Mouse (Mus musculus): ENCODE measurements around the gene Lzic. TPM values are rescaled to one million over a fixed set of nuclear protein-coding genes. Genes with fewer than 3 reads are reported as not detected.
A peak's percentile ranks its signal among the peaks of the same experiment; 100 is the strongest.
"Not testable (repeated sequence)": the region's sequence is repeated elsewhere in the genome, so short reads cannot be mapped to it uniquely, and the experiment has no call there.

Gene Lzic
- polyA plus RNA-seq, 1 experiment from 2014 or later, result 39.8 TPM

- not testable (repeated sequence) for ATAC-seq (ENCODE audit: insufficient read depth, low FRiP score, low read depth); H3K27me3 ChIP-seq (replicated peaks)
Measured at GRCm38 (mm10) chr4:149457163-149457562, 27.9 kb upstream of the Lzic start.

GRCm38 (mm10) chr4:149457831-149458430 is 27.1 kb upstream of the Lzic start:
- Histone ChIP-seq H3K4me3 (replicated peaks) (no peak overlapping the region), H3K4me1 (no peaks in the 10 kb centered on the region)

More at GRCm38 (mm10) chr4:149457163-149457562, 27.9 kb upstream of the Lzic start:
- not testable (repeated sequence) for H3K4me1 ChIP-seq; H3K9ac ChIP-seq; H3K4me2 ChIP-seq; H3K27ac ChIP-seq; H3K9me3 ChIP-seq; H3K4me3 ChIP-seq (replicated peaks); H3K36me3 ChIP-seq
- WGBS, result 85% methylated on average over 27 of the region's 27 CpGs

GRCm38 (mm10) chr4:149458526-149458925 is 26.5 kb upstream of the Lzic start:
- Histone ChIP-seq H3K27ac (no peak overlapping the region), H3K9me3 (no peaks in the 10 kb centered on the region), H3K4me2 (no peak overlapping the region), H3K4me3 (replicated peaks) (no peak overlapping the region), H3K9ac (no peak overlapping the region), H3K27me3 (replicated peaks) (no peaks in the 10 kb centered on the region), H3K4me1 (no peaks in the 10 kb centered on the region), H3K36me3 (no peaks in the 10 kb centered on the region)
- WGBS, result 60% methylated on average over 5 of the region's 5 CpGs
- ATAC-seq (ENCODE audit: insufficient read depth, low FRiP score, low read depth), result no peak

More at GRCm38 (mm10) chr4:149457831-149458430, 27.1 kb upstream of the Lzic start:
- no peaks in the 10 kb centered on the region for H3K27me3 ChIP-seq (replicated peaks)
- H3K9me3 ChIP-seq, result no peaks in the 10 kb centered on the region
- H3K36me3 ChIP-seq, result no peaks in the 10 kb centered on the region
- no peak overlapping the region for H3K9ac ChIP-seq
- no peak for ATAC-seq (ENCODE audit: insufficient read depth, low FRiP score, low read depth)
- WGBS, result 69% methylated on average over 6 of the region's 6 CpGs
- no peak overlapping the region for H3K4me2 ChIP-seq
- no peak overlapping the region for H3K27ac ChIP-seq

- no peak overlapping the region for H3K4me2 ChIP-seq
- H3K9ac ChIP-seq, result no peak overlapping the region
- H3K4me1 ChIP-seq, result no peaks in the 10 kb centered on the region
- no peaks in the 10 kb centered on the region for H3K27me3 ChIP-seq (replicated peaks)
- 71% methylated on average over 1 of the region's 1 CpGs for WGBS
- H3K9me3 ChIP-seq, result no peaks in the 10 kb centered on the region
- H3K4me3 ChIP-seq (replicated peaks), result no peak overlapping the region
- H3K27ac ChIP-seq, result no peak overlapping the region
- no peaks in the 10 kb centered on the region for H3K36me3 ChIP-seq
- ATAC-seq (ENCODE audit: insufficient read depth, low FRiP score, low read depth), result no peak
Measured at GRCm38 (mm10) chr4:149459425-149459824, 25.6 kb upstream of the Lzic start.

GRCm38 (mm10) chr4:149460475-149460874 is 24.6 kb upstream of the Lzic start:
- not testable (repeated sequence) for H3K36me3 ChIP-seq; H3K9me3 ChIP-seq; ATAC-seq (ENCODE audit: insufficient read depth, low FRiP score, low read depth); H3K9ac ChIP-seq; H3K4me2 ChIP-seq; H3K27ac ChIP-seq; H3K4me1 ChIP-seq; H3K4me3 ChIP-seq (replicated peaks); H3K27me3 ChIP-seq (replicated peaks)
- 88% methylated on average over 2 of the region's 2 CpGs for WGBS

- H3K4me2 ChIP-seq, result no peak overlapping the region
- H3K9me3 ChIP-seq, result no peaks in the 10 kb centered on the region
- no peak for ATAC-seq (ENCODE audit: insufficient read depth, low FRiP score, low read depth)
- H3K27ac ChIP-seq, result no peak overlapping the region
- H3K4me1 ChIP-seq, result no peaks in the 10 kb centered on the region
- H3K27me3 ChIP-seq (replicated peaks), result no peaks in the 10 kb centered on the region
- H3K4me3 ChIP-seq (replicated peaks), result no peak overlapping the region
- no peaks in the 10 kb centered on the region for H3K36me3 ChIP-seq
- 61% methylated on average over 5 of the region's 7 CpGs for WGBS
- H3K9ac ChIP-seq, result no peak overlapping the region
Measured at GRCm38 (mm10) chr4:149461579-149462304, 23.3 kb upstream of the Lzic start.

GRCm38 (mm10) chr4:149462305-149462971 is 22.6 kb upstream of the Lzic start:
- WGBS, result 64% methylated on average over 6 of the region's 6 CpGs

GRCm38 (mm10) chr4:149463435-149463950 is 21.5 kb upstream of the Lzic start:
- WGBS, result 67% methylated on average over 6 of the region's 6 CpGs
- no peak overlapping the region for H3K4me3 ChIP-seq (replicated peaks)

More at GRCm38 (mm10) chr4:149462305-149462971, 22.6 kb upstream of the Lzic start:
- ATAC-seq (ENCODE audit: insufficient read depth, low FRiP score, low read depth), result no peak
- Histone ChIP-seq H3K27ac (no peak overlapping the region), H3K4me3 (replicated peaks) (no peak overlapping the region), H3K9me3 (no peaks in the 10 kb centered on the region), H3K4me1 (no peaks in the 10 kb centered on the region), H3K36me3 (no peaks in the 10 kb centered on the region), H3K4me2 (no peak overlapping the region), H3K27me3 (replicated peaks) (no peaks in the 10 kb centered on the region), H3K9ac (no peak overlapping the region)

GRCm38 (mm10) chr4:149469557-149469956 is 15.5 kb upstream of the Lzic start:
- H3K27me3 ChIP-seq (replicated peaks), result no peaks in the 10 kb centered on the region
- H3K4me1 ChIP-seq, result no peaks in the 10 kb centered on the region
- no peak overlapping the region for H3K4me3 ChIP-seq (replicated peaks)
- H3K36me3 ChIP-seq, result peaks cover 27% of the 10 kb centered on the region
- ATAC-seq (ENCODE audit: insufficient read depth, low FRiP score, low read depth), result no peak
- H3K4me2 ChIP-seq, result no peak overlapping the region
- no peaks in the 10 kb centered on the region for H3K9me3 ChIP-seq
- no peak overlapping the region for H3K9ac ChIP-seq
- H3K27ac ChIP-seq, result no peak overlapping the region
- 88% methylated on average over 3 of the region's 3 CpGs for WGBS

More at GRCm38 (mm10) chr4:149463435-149463950, 21.5 kb upstream of the Lzic start:
- no peaks in the 10 kb centered on the region for H3K9me3 ChIP-seq
- H3K4me2 ChIP-seq, result no peak overlapping the region
- no peak for ATAC-seq (ENCODE audit: insufficient read depth, low FRiP score, low read depth)
- no peak overlapping the region for H3K27ac ChIP-seq
- no peaks in the 10 kb centered on the region for H3K4me1 ChIP-seq
- peaks cover 4% of the 10 kb centered on the region for H3K36me3 ChIP-seq
- H3K9ac ChIP-seq, result no peak overlapping the region
- H3K27me3 ChIP-seq (replicated peaks), result no peaks in the 10 kb centered on the region

- Histone ChIP-seq H3K9ac (no peak overlapping the region), H3K36me3 (peaks cover 16% of the 10 kb centered on the region), H3K27ac (no peak overlapping the region), H3K4me1 (no peaks in the 10 kb centered on the region), H3K4me3 (replicated peaks) (no peak overlapping the region), H3K9me3 (no peaks in the 10 kb centered on the region), H3K27me3 (replicated peaks) (no peaks in the 10 kb centered on the region), H3K4me2 (no peak overlapping the region)
- WGBS, result 66% methylated on average over 7 of the region's 7 CpGs
- ATAC-seq (ENCODE audit: insufficient read depth, low FRiP score, low read depth), result no peak
Measured at GRCm38 (mm10) chr4:149475096-149475495, 9.9 kb upstream of the Lzic start.

- Histone ChIP-seq H3K36me3 (peaks cover 9% of the 10 kb centered on the region), H3K4me1 (no peaks in the 10 kb centered on the region), H3K9ac (no peak within 1 kb of the TSS), H3K27ac (no peak within 1 kb of the TSS), H3K4me2 (no peak within 1 kb of the TSS), H3K9me3 (no peaks in the 10 kb centered on the region), H3K27me3 (replicated peaks) (no peaks in the 10 kb centered on the region), H3K4me3 (replicated peaks) (no peak within 1 kb of the TSS)
- WGBS, result 87% methylated on average over 11 of the region's 11 CpGs
- no peak for ATAC-seq (ENCODE audit: insufficient read depth, low FRiP score, low read depth)
Measured at GRCm38 (mm10) chr4:149477078-149477477, 8.0 kb upstream of the Lzic start, which contains the start of gene Tmem274. Gene Tmem274 (plus strand): TSS chr4:149477378.

- Histone ChIP-seq H3K9me3 (no peaks in the 10 kb centered on the region), H3K4me2 (peak overlapping the region; percentile 78), H3K27me3 (replicated peaks) (no peaks in the 10 kb centered on the region), H3K4me1 (peaks cover 5% of the 10 kb centered on the region; the same call in 1 of the 2 replicates), H3K9ac (peak overlapping the region; percentile 45; the same call in 1 of the 2 replicates), H3K36me3 (peaks cover 6% of the 10 kb centered on the region; the same call in 1 of the 2 replicates), H3K4me3 (replicated peaks) (peak overlapping the region; percentile 65), H3K27ac (peak overlapping the region; percentile 52; the same call in 1 of the 2 replicates)
- 52% methylated on average over 3 of the region's 3 CpGs for WGBS
- no peak for ATAC-seq (ENCODE audit: insufficient read depth, low FRiP score, low read depth)
Measured at GRCm38 (mm10) chr4:149484566-149484965, 463 bp upstream of the Lzic start.
